Mouse (Mus musculus) cerebellum, postnatal 4 days (tissue): Measurements from ENCODE around the gene Fbxw10.

Experiments used
- DNase-seq, 2 experiments: peaks; one replicate each; pipeline ENCODE4 v3.0.0; 2022; ENCODE audit warnings: low spot score in 2 of 2, mixed read lengths in 1 of 2

Fbxw10 gene

DNA sequence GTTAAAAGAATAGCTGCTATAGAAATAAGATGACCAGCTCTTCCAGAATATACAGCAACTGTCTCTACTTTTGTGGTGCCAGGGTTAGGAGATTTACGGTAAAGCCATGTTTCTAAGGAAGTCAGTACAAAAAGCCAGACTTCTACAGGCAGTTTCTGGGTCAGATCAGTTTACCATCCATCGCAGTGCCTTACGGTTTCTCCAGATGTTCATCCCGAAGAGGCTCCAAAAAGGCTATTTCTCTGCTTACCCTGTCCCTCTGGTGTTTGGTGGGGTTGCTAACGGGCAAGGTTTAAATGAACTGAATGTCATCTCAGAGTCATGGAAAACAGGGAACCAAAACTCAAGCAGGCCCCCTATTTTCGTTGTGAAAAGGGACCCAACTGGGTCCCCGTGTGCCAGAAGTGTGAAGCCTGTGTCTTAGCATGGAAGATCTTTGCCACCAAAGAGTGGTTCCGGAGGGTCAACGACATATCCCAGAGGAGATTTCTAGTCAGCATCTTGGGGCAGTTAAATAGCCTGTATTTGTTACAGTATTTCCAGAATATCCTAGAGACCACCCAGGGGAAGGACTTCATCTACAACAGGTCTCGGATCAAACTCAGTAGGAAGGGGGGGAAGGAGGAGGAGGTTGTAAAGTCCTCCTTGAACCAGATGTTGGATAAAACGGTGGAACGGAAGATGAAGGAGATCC is at the start of gene Fbxw10:
Gene Fbxw10, plus strand, starts transcription at position 109 of the 694 bp plus-strand sequence.
- no peak for DNase-seq

DNA sequence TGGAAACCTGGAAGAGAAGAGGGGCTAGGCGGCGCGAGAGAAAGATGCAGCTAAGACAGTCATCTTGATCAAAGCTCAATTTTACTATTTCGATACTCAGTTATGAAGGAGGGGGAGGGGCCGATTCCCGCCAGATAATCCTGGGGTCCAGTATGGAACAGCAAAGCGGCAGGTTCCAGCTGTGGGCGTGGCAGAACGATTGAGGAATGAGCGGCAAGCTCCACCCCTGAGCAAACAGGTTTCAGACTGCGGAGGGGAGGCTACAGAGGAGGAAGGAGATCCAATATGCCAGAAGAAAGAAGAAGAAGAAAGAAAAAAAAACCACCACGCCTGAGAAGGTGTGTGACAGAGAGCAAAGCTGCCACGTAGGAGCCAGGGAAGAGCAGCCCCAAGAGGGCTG is 42.8 kb upstream of the Fbxw10 start:
- DNase-seq, result no peak

DNA sequence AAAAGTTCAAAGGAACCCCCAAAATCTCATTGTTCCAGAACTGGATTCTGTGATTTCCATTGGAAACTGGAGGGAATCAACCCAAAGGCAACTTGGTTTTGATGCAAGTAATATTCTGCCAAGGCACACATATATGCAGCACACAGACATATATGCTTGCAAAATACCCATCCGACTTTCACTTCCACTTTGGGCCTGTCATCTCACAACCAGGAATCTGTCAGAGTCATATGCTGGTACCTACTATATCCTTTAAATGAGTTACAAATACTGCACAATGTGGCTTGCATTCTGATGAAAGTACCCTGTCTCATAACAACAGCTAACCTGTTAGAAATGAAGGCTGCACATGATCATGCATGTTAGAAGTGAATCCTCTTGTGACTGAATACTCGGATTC is 38.9 kb upstream of the Fbxw10 start:
- no peak for DNase-seq

DNA sequence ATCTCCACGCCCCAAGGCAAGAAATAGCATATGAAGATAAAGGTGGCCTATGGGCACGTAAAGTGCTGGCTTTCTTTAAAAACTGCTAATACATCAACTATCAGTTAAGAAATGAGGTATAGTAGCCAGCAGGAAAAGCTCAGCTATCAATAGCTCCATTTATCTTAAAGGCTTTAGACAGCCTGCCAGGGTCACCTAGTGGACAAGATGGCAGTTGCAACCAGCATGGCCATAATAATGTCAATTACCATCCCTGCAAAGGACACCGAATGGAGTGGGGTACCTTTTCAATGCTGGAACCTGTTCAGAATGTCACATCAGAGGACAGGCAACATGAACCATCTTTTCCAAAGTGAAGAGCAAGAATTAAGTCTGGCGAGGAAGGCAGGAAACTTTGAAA is 37.7 kb upstream of the Fbxw10 start:
- peak in 1 of 2 experiments; percentile 16 for DNase-seq

DNA sequence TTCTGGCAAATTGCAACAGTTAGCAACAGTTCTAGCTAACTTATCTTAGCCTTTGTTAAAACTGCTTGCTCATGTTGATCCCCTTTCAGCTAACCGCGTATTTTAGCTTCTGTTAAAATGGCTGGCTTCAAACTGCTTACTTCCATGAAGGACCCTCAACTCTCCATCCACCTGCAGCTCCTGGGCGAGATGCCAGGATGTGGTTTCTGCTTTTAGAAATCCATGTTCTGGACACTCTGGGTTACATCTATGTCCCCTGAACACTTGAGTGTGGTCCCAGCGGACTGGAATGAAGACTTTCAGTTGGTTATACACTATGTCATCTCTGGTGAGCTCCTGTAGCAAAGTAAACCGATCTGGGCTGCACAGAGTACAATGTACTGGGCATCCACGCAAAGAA is 34.6 kb upstream of the Fbxw10 start:
- DNase-seq, result no peak

DNA sequence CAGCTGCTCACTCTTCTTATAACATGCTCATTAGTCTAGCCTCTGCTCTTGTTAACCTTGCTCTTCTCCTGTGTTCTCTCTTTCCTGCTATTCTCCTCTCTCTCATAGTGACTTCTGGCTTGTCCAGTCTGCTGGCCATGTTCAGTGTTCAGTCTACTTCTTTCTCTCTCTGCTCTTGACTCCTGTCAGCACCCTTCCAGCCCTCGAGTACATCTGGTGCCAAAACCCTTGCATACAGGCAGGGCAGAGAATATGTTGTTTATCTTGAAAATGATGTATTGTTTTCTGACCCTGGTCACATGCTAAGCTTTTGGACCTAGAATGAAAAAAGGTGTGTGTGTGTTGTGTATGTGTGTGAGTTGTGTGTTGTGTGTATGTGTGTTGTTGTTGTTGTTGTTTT is 33.4 kb upstream of the Fbxw10 start:
- no peak for DNase-seq

DNA sequence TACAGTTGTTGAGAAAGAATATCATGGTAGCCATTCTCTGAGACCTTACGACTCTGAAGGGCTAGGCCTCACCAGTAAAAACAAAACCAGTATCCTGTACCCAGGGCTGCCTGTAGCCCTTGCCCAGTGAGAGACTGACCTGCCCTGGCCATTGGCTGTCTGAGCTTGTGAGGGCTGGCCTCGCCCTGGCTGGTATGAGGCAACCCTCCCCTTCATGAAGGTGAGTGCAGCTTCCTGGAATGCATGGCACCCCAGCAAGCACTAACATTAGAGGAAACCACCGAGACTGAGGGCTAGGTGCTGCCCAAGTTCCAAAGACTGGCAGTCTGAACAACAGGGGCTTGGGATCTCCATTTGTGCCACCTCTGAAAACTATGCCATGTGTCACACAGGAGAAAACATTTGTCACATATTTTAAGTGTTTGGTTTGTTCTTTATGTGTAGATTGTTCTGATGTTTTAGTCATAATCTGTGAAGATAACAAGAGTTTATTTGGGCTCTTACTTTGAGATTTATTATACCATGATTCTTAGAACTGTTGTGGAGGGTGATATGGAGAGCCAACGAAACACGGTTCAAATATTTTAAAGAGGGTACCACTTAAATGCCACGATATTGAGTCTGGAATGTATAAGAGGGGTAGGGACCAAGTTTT is 32.8 kb upstream of the Fbxw10 start:
- DNase-seq, result no peak

DNA sequence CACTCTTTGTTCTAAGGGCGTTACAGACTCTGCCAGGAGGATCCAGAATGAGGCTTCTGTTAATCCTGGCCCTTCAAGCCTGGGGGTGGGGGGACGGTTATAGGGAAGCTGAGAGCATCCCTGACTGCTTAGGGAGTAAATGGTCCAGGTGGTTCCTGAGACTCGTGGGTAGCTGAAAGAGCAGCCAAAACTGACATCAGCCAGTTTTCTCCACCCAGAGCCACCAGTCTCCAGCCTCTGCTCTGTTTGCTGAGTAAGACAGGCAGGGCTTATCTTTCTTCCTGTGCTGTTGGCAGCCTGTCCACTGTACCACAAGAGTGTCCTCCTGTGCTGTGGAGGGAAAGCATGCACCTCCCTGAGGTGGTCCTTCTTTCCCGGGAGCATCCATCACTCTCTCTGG is 32.2 kb upstream of the Fbxw10 start:
- no peak for DNase-seq

DNA sequence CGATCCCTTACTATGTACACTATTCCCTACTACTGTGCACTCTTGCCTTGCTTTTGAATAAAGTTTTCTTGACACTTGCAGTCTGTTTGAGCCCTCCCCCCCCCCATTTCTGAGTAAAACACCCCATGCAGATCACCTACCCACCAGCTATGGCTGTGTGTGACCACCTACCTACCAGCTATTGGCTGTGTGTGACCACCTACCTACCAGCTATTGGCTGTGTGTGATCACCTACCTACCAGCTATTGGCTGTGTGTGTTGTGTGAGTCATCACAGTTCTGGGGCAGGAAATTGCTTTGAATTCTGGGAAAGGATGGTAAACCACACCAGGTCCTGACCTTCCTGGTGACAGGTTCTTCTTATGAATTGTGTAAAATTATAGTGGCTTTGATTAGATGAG is 31.4 kb upstream of the Fbxw10 start:
- DNase-seq, result no peak

DNA sequence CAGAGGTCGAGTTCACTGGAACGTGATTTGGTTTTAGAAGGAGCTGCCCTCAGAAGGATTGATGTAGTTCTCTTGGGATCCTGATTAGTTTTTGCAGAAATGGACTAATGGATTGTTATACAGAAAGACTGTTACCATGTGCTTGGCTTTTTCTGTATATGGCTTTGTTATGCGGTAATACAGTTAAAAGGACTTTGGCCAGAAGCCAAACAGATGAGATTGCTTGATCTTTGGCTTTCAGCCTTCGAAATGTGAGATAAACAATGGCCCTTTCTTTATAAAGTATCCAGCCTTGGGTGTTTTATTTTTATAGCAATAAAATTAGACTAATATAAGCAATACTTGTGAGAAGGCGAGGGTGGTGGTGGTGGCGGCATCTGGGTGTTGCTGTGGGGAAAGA is 30.3 kb upstream of the Fbxw10 start:
- DNase-seq, result no peak

DNA sequence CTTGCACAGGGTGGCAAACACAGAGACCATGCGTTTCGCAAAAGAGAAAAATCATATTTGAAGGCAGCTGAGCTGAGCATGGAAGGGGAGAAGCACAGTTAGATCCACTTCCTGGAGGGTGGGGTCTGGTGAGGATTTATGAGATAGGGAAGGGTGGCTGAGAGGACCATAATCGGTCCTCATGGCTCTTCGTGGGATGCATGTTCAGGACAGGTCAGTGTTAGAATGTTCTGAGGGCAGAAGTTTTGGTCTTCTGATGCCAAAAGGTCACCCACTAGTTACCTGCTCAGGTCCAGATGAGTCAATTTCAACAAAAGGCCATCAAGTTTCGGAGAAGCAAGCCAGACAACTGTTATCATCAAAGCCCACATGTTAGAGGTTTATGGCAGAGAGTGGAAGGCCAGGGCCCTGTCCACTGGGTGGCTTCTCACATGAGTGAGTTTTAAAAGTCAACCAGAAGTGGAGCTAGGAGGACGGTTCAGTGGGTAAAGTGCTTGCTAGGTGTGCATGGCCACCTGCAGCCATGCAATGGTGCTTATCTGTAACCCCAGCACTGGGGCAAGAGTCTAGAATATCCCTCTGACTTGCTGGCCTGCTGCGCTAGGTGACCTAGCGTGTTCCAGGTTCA is 27.7 kb upstream of the Fbxw10 start:
- no peak for DNase-seq

DNA sequence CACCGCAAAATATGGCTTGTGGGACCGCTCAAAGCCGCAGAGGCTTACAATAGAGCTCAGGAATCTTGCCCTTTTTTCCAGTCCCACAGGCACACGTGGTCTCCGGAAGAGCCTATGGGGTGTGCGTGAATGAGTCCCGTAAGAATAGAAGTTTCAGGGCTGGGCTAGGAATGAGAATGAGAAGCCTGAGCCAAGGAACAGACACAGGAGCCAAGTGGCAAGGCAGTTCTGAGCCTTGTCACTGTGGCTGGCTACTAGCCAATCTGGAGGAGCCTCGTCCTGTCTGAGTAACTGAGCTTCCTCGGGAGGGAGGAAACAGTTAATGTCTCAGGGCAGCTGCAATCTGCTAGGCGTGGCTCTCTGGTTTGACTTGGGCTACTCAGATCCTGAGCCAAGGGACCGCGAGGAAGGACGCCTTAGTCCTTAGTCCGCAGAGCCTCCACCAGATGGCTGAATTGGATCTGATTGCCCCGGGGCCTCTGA is 26.8 kb upstream of the Fbxw10 start, which contains the start of gene Trim16:
Gene Trim16, plus strand, starts transcription at position 173 of the 483 bp plus-strand sequence.
- peak in 1 of 2 experiments; percentile 57 for DNase-seq

DNA sequence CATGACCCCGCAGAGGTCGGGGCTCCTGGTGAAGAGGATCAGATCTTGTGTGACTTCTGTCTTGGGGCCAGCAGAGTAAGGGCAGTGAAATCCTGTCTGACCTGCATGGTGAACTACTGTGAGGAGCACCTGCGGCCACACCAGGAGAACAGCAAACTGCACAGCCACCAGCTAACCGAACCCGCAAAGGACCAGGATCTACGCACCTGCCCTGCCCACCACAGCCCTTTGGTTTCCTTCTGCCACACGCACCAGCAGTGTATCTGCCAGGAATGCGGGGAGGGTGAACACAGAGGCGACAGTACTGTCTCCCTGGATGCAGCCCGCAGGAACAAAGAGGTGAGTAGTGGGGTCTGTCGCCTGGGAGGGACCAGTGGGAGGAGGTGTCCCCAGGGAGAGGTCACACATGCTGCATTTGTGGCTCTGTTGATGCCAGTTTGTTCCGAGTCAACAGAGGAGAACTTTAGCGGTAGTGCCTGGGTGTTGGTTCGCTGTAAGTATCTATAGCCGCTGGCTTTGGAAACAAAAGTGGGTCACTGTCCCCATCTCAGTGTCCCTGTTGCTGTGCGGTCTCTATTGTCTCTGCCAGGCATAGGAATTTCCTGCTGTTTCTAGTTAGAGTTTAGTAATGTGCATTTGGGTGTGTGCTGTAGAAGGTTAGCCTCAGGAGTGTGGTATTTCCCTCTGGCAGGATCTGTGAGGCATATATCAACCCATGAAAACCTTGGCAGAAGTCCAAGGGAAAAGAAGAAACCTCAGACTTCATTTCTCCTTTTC is 26.0 kb upstream of the Fbxw10 start:
- DNase-seq, result peak in 1 of 2 experiments; percentile 3

DNA sequence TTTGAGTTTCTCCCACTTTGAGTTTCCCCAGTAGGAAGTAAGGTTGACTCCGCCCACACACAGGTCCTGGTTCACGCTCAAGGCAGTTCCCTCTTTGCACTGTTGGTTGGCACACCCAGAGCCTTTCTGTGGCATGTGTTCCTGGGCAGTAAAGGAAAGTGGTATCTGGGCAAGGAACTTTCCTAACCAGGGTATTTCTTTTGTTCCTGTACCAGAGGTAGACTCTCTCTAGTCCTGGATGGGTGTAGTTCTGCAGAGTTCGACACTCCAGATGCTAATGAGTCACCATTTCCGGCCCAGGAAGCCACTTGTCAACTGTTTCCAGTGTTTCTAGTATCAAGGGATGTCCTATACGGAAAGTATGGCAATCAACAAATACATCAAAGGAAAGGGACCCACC is 25.0 kb upstream of the Fbxw10 start:
- DNase-seq, result no peak

DNA sequence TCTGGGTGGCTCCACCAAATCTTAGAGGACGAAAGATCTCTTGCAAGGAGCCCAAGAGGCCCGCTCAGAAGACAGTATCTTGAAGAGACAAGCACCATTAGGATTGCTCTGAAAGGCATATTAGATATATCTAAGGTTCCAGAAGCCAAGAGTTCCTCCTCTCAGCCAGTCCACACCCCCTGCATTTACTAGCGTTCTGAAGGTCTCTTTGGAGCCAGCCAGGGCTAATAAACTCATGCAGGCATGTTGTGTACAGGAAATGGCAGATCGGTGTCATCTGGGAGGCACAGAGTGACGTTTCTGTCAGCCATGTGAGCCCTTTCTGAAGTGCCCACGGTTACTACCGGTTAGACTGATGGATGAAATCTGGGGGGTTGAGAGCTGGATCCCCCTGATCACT is 22.7 kb upstream of the Fbxw10 start:
- DNase-seq, result no peak

DNA sequence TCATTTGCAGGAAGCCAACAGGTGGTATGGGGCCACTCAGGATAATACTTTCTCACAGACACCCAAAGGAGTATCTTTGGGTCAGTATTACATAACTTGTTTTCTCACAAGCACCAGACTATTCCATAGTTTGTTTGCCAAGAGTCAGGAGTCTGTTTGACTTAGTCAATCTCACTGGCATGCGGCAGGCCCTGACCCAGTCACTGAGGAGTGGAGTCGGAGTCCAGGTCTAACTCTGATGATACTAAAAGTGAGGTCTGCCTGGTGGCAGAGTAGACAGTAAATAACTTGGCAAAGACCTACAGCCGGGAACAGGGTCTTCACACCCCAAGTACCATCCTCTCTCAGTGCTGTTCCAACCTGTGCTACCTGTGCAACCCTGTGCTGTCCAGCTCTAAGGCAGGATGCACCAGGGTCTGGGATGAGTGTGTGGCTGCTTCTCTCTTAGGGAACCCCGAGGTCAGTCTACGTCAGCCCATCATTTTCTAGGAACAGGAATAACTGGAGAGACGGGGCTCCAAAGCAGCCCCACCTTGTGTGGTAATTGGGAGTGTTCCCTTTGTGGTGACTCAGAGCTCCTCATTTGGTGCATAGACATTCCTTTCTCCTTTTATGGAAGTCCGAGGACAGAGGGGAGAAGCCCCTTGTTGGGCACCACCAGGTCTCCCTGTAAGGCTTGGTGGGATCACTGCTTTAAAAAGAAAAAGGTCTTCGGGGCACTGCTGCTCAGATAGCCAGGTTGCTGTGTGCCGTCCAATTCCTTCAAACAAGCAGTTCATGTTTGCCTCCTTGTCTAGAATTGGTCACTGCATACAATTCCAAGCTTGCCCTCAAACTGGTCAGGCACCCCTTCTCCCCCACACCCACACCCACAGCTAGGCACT is 21.4 kb upstream of the Fbxw10 start:
- no peak for DNase-seq

DNA sequence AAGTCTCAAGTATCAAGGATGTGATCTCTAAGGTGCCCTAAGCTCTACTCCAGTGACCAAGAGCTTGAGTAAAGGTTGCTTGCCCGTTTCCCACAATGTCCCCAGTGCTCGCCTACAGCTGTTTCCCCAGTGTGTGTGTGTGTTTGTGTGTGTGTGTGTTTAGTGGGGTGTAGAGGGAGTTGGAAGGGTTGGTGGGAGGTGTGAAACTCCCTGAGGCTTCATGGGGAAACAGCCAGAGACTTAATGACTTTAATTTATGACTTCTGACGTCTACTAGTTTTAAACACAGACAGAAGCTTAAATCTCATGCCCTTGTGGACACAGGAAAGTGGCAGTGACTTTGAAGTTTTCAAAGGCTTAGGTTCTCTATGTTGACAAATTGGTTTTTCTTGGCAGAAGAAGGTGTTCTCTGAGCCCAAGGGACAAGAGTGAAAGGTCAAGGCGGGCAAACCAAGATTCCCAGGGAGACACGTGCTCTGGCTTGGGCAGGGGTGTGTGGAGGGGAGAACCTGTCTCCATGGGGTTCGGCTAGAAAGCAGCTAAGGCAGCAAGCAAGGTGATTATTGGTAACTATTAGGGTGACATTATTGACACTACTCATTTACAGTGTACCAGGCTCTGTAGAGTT is 20.6 kb upstream of the Fbxw10 start:
- no peak for DNase-seq

DNA sequence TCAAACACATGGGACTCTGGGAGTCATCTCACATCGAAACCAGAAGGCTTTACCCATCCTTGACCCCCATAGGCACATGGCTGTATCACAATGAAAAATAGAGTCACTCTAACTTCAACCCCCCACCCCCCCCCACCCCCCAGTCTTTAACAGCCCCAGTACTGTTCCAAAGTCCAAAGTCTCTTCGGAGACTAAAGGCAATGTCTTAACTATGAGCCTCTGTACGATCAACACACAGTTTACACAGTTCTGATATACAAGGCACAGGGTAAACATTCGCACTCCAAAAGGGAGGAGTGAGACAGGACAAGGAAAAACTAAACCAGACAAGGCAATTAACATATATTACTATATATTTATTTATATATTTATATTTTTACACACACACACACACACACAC is 19.7 kb upstream of the Fbxw10 start:
- DNase-seq, result no peak

DNA sequence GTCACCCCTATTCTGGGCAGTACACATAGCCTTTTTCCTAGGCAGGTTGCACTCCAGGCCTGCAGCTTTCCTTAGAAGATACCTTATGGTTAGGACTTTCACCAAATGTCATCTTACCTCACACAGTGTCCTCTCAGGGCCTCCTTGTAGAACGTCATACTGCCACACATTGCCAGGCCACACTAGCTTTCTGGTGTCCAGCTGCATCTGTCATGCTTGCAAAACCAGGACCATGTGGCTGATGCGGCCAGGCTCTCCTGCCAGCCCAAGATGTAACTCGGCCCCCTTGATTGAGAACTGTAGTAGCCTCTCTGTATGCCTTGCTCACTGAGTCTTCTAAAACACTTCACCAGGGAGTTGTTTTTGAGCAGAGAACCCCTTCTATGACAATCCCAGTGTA is 19.0 kb upstream of the Fbxw10 start:
- no peak for DNase-seq

DNA sequence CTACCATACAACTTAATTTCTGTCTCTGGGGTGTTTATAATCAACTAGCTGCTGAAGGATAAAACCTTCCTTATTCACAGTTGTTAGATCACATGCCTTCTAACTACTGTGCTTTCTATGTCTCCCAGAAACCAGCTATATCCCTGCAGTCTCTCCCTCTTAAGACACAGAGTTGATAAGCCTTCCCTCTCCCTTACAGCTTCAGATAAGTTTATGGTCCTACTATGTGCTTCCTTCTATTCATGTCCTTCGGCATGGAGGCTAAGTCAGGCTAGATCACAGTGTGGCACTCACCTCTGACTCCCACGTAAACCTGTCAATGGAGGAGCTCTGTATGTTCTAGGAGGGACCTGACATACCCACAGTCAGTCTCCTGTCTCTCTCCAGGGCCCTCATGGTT is 16.5 kb upstream of the Fbxw10 start:
- DNase-seq, result no peak

DNA sequence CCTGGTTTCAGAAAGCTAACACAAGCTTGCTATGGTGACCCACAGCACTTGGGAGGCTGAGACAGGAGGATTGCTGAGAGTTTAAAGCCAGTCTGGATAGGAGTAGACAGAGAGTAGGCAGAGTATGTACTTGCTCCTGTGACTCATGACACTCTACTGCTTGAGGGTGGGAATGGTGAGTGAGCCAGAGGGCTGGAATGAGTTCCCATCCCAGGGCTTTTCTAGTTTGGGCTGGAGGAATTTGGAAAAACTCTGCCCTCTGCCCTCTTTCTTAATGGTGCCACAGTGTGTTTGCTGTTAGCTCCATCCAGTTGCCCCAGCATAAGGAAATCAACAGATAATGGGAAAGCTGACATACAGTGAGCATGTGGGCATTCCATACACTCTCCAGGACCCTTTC is 15.0 kb upstream of the Fbxw10 start:
- no peak for DNase-seq
